Mouse (Mus musculus) left cerebral cortex, postnatal 14 days (tissue): ENCODE data around the gene Mkrn2. TPM values are rescaled to one million over a fixed set of nuclear protein-coding genes. Genes with fewer than 3 reads are reported as not detected.
"Not testable (repeated sequence)": the region's sequence is repeated elsewhere in the genome, so short reads cannot be mapped to it uniquely, and the experiment has no call there.

ENCODE experiments used
- DNase-seq, 2 experiments: peaks; one replicate each; pipeline ENCODE4 v3.0.0; 2021 to 2022; ENCODE audit warnings: low spot score in 2 of 2, mixed read lengths in 1 of 2
- intact Hi-C: fragments of 180-260 bp; cut with DNase I; formaldehyde crosslinking; loops from one replicate; pipeline ENCODE4 v1.15.1; 2025
- total RNA-seq, 2 experiments: library from RNA; stranded (reverse); gene quantifications; 2 replicates each; pipeline ENCODE4 v1.2.3; 2021

Gene Mkrn2
- total RNA-seq, 2 experiments from 2014 or later = 35.5 to 42.0 TPM

GRCm38 (mm10) chr6:115601322-115601714 lies 384 bp upstream of the Mkrn2 start:
- no peak for DNase-seq
- intact Hi-C loops = loop anchor here (5.0 kb wide), 1 partner anchor 201 kb away; no protein-coding TSS in a partner anchor

GRCm38 (mm10) chr6:115606461-115606860 lies 4.8 kb downstream of the Mkrn2 start:
- DNase-seq = no peak
- intact Hi-C loops = no loop called here

- intact Hi-C loops = no loop called here
- DNase-seq = peak; percentile 41 to 84
Measured at GRCm38 (mm10) chr6:115607429-115607828, 5.7 kb downstream of the Mkrn2 start.

GRCm38 (mm10) chr6:115609121-115609520 lies 7.4 kb downstream of the Mkrn2 start:
- intact Hi-C loops = no loop called here
- peak in 1 of 2 experiments; percentile 62 for DNase-seq

- DNase-seq = no peak
- intact Hi-C loops = no loop called here
Measured at GRCm38 (mm10) chr6:115610301-115610700, 8.6 kb downstream of the Mkrn2 start.

- intact Hi-C loops = no loop called here
- peak; percentile 35 to 68 for DNase-seq
Measured at GRCm38 (mm10) chr6:115613793-115614192, 12.1 kb downstream of the Mkrn2 start.

GRCm38 (mm10) chr6:115615983-115616382 lies 14.3 kb downstream of the Mkrn2 start:
- intact Hi-C loops = no loop called here
- no peak for DNase-seq

GRCm38 (mm10) chr6:115619818-115620217 lies 18.1 kb downstream of the Mkrn2 start:
- intact Hi-C loops = loop anchor here (5.0 kb wide), 1 partner anchor 187 kb away; the partner anchor contains the start of gene Rpl32

GRCm38 (mm10) chr6:115620942-115621341 lies 19.2 kb downstream of the Mkrn2 start:
- no peak for DNase-seq
- intact Hi-C loops = loop anchor here (5.0 kb wide), 1 partner anchor 186 kb away; the partner anchor contains the start of gene Rpl32

More at GRCm38 (mm10) chr6:115619818-115620217, 18.1 kb downstream of the Mkrn2 start:
- DNase-seq = no peak

GRCm38 (mm10) chr6:115626121-115626520 lies 24.4 kb downstream of the Mkrn2 start:
- intact Hi-C loops = no loop called here
- no peak for DNase-seq

- intact Hi-C loops = loop anchor here (10.0 kb wide), 1 partner anchor 104 kb away; no protein-coding TSS in a partner anchor
Measured at GRCm38 (mm10) chr6:115631056-115631795, 29.5 kb downstream of the Mkrn2 start.

GRCm38 (mm10) chr6:115634015-115634414 lies 32.3 kb downstream of the Mkrn2 start:
- DNase-seq = no peak
- intact Hi-C loops = loop anchor here (10.0 kb wide), 1 partner anchor 101 kb away; no protein-coding TSS in a partner anchor

More at GRCm38 (mm10) chr6:115631056-115631795, 29.5 kb downstream of the Mkrn2 start:
- DNase-seq = no peak

- not testable (repeated sequence) for DNase-seq
- intact Hi-C loops = loop anchor here (10.0 kb wide), 1 partner anchor 97 kb away; no protein-coding TSS in a partner anchor
Measured at GRCm38 (mm10) chr6:115638188-115638587, 36.5 kb downstream of the Mkrn2 start.

GRCm38 (mm10) chr6:115643315-115643714 lies 41.6 kb downstream of the Mkrn2 start:
- DNase-seq = no peak
- intact Hi-C loops = no loop called here

- intact Hi-C loops = no loop called here
- no peak for DNase-seq
Measured at GRCm38 (mm10) chr6:115649792-115650365, 48.2 kb downstream of the Mkrn2 start.

GRCm38 (mm10) chr6:115650476-115651427 lies 49.0 kb downstream of the Mkrn2 start:
- no peak for DNase-seq
- intact Hi-C loops = no loop called here

GRCm38 (mm10) chr6:115651719-115652118 lies 50.0 kb downstream of the Mkrn2 start:
- intact Hi-C loops = no loop called here
- no peak for DNase-seq

GRCm38 (mm10) chr6:115653939-115654338 lies 52.2 kb downstream of the Mkrn2 start:
- intact Hi-C loops = no loop called here
- DNase-seq = no peak

GRCm38 (mm10) chr6:115658802-115659201 lies 57.1 kb downstream of the Mkrn2 start:
- no peak for DNase-seq
- intact Hi-C loops = no loop called here
